Comparison of ENCODE assay signal across 8 mouse cellular contexts in genomic region chr1:136414798-136415755, GRCm38 (mm10). TPM values are rescaled to one million over a fixed set of nuclear protein-coding genes. Genes with fewer than 3 reads are reported as not detected.
DNase-seq lines count a peak whose midpoint lies in the region; ATAC-seq and TF ChIP-seq lines count a peak whose summit lies in the region.

Gene Ddx59, plus strand, starts transcription at chr1:136415271.

- WGBS in forebrain, embryonic 12.5 days, result 4% methylated on average over 76 of the region's 78 CpGs
- 2% methylated on average over 78 of the region's 78 CpGs for WGBS in large intestine, adult 2 months
- WGBS in liver, postnatal 0 days (ENCODE audit: insufficient replicate concordance), result 2% methylated on average over 73 of the region's 78 CpGs
- WGBS in neural tube, embryonic 14.5 days, result 4% methylated on average over 71 of the region's 78 CpGs

- no peaks in the 10 kb centered on the region for H3K27me3 ChIP-seq in CH12.LX (replicated peaks)
- H3K27me3 ChIP-seq in forebrain, embryonic 12.5 days, result no peaks in the 10 kb centered on the region
- H3K27me3 ChIP-seq in liver, postnatal 0 days (ENCODE audit: insufficient read depth, low read length), result no peaks in the 10 kb centered on the region
- no peaks in the 10 kb centered on the region for H3K27me3 ChIP-seq in neural tube, embryonic 14.5 days (ENCODE audit: control insufficient read depth, insufficient read depth, low read length)

- peak; percentile 99 for ATAC-seq in forebrain, embryonic 12.5 days (ENCODE audit: low FRiP score)
- peak; percentile 98 for ATAC-seq in liver, postnatal 0 days
- peak; percentile 99 for ATAC-seq in neural tube, embryonic 14.5 days (ENCODE audit: low read depth)

- peak within 1 kb of the TSS; percentile 85 for H3K9ac ChIP-seq in CH12.LX (ENCODE audit: insufficient read depth, low read depth)
- peak within 1 kb of the TSS; percentile 87 for H3K9ac ChIP-seq in forebrain, embryonic 12.5 days
- H3K9ac ChIP-seq in liver, postnatal 0 days (replicated peaks), result peak within 1 kb of the TSS; percentile 86
- peak within 1 kb of the TSS; percentile 81 for H3K9ac ChIP-seq in neural tube, embryonic 14.5 days (replicated peaks; ENCODE audit: low read depth, low read length)

- H3K4me1 ChIP-seq in CH12.LX (ENCODE audit: control insufficient read depth in 1 of 2, insufficient read depth in 2 of 2), result peaks cover 0 to 12% of the 10 kb centered on the region in 2 experiments; a peak in 3 of 4 replicates
- H3K4me1 ChIP-seq in forebrain, embryonic 12.5 days, result peaks cover 11% of the 10 kb centered on the region; the same call in 1 of the 2 replicates
- peaks cover 6% of the 10 kb centered on the region for H3K4me1 ChIP-seq in liver, postnatal 0 days (ENCODE audit: insufficient read depth)
- H3K4me1 ChIP-seq in neural tube, embryonic 14.5 days (ENCODE audit: control insufficient read depth, insufficient read depth, low read length), result 0 out of 2 replicates have a peak, but pooled peaks cover 3% of the 10 kb centered on the region

- no peaks in the 10 kb centered on the region for H3K9me3 ChIP-seq in CH12.LX (replicated peaks; ENCODE audit: low read length)
- H3K9me3 ChIP-seq in forebrain, embryonic 12.5 days, result no peaks in the 10 kb centered on the region
- H3K9me3 ChIP-seq in liver, postnatal 0 days (ENCODE audit: low read length), result no peaks in the 10 kb centered on the region
- no peaks in the 10 kb centered on the region for H3K9me3 ChIP-seq in neural tube, embryonic 14.5 days (ENCODE audit: control insufficient read depth, low read length)

- dilution Hi-C loops in CH12.LX (cut with MboI; ENCODE audit: extremely low pct_ligation_motif_present, extremely low pct_unique_long_range_greater_than_20kb, low sequenced_read_pairs), result no loop called here

- 0 out of 2 replicates have a peak, but pooled peaks have one; percentile 15 for TF ChIP-seq EP300 in CH12.LX (IDR thresholded peaks at IDR 0.05; ENCODE audit: low read length)
- peak; percentile 43; the same call in 1 of the 2 replicates for TF ChIP-seq EP300 in liver, postnatal 0 days (IDR thresholded peaks at IDR 0.05; ENCODE audit: low read depth)

- peak; percentile 88 for DNase-seq in CH12.LX (ENCODE audit: extremely low read depth)
- peak; percentile 83 for DNase-seq in c-Kit-positive CD71-positive TER-119-negative erythroid progenitor cells, embryonic 14.5 days (ENCODE audit: low read depth)
- DNase-seq in heart, postnatal 10 days, result peak; percentile 99
- DNase-seq in large intestine, adult 2 months (ENCODE audit: low read depth, low spot score), result peak; percentile 64
- peak; percentile 98 for DNase-seq in liver, postnatal 0 days
- peak; percentile 99 for DNase-seq in testis, postnatal 10 days (ENCODE audit: low spot score)

- H3K4me3 ChIP-seq in CH12.LX (replicated peaks in 1 of 3; ENCODE audit: low read depth in 2 of 3, low read length in 2 of 3, poor library complexity in 1 of 3), result peak within 1 kb of the TSS; percentile 74 to 95 (median 84)
- H3K4me3 ChIP-seq in forebrain, embryonic 12.5 days (replicated peaks), result peak within 1 kb of the TSS; percentile 69
- H3K4me3 ChIP-seq in liver, postnatal 0 days (ENCODE audit: low read depth, low read length), result peak within 1 kb of the TSS; percentile 70
- peak within 1 kb of the TSS; percentile 70 for H3K4me3 ChIP-seq in neural tube, embryonic 14.5 days (ENCODE audit: low read depth, low read length)

- peak; percentile 86 for TF ChIP-seq POLR2A in CH12.LX (IDR thresholded peaks at IDR 0.05; ENCODE audit: low read depth, low read length)

- TF ChIP-seq CTCF in CH12.LX (conservative IDR thresholded peaks at IDR 0.05 in 1 of 2, IDR thresholded peaks at IDR 0.05 in 1 of 2; ENCODE audit: low read depth in 2 of 2, low read length in 2 of 2), result no peak
- no peak for TF ChIP-seq CTCF in liver, postnatal 0 days (IDR thresholded peaks at IDR 0.05; ENCODE audit: low read depth)

- no peak for TF ChIP-seq RAD21 in CH12.LX (IDR thresholded peaks at IDR 0.05; ENCODE audit: low read depth, low read length)

- H3K4me2 ChIP-seq in CH12.LX (ENCODE audit: insufficient read depth, low read depth, poor library complexity, severe bottlenecking), result peak within 1 kb of the TSS; percentile 56
- H3K4me2 ChIP-seq in forebrain, embryonic 12.5 days, result peak within 1 kb of the TSS; percentile 56
- H3K4me2 ChIP-seq in liver, postnatal 0 days (ENCODE audit: low read depth, low read length), result peak within 1 kb of the TSS; percentile 72
- peak within 1 kb of the TSS; percentile 57 for H3K4me2 ChIP-seq in neural tube, embryonic 14.5 days (ENCODE audit: low read depth, low read length)

- peak within 1 kb of the TSS; percentile 98 for H3K27ac ChIP-seq in CH12.LX (ENCODE audit: insufficient read depth, low read depth)
- peak within 1 kb of the TSS; percentile 99 for H3K27ac ChIP-seq in forebrain, embryonic 12.5 days
- peak within 1 kb of the TSS; percentile 99 for H3K27ac ChIP-seq in liver, postnatal 0 days (ENCODE audit: low read depth)
- H3K27ac ChIP-seq in neural tube, embryonic 14.5 days (ENCODE audit: low read depth, low read length), result peak within 1 kb of the TSS; percentile 96

- in situ Hi-C loops in CH12.LX (cut with MboI; ENCODE audit: low pct_ligation_motif_present, low pct_unique_long_range_greater_than_20kb, low sequenced_read_pairs), result no loop called here

- intact Hi-C loops in heart, postnatal 10 days (cut with DNase I), result loop anchor here (1.0 kb wide), 1 partner anchor 69 kb away; the partner anchor contains the start of gene Camsap2

- no peaks in the 10 kb centered on the region for H3K79me2 ChIP-seq in CH12.LX (replicated peaks; ENCODE audit: control insufficient read depth, extremely low read depth, insufficient read depth, poor library complexity, severe bottlenecking)

- H3K36me3 ChIP-seq in CH12.LX (replicated peaks in 1 of 2; ENCODE audit: control insufficient read depth in 1 of 2, insufficient read depth in 1 of 2, low read length in 1 of 2), result peaks cover 0 to 19% of the 10 kb centered on the region in 2 experiments
- H3K36me3 ChIP-seq in forebrain, embryonic 12.5 days (replicated peaks), result peaks cover 6% of the 10 kb centered on the region; the same call in 1 of the 2 replicates
- H3K36me3 ChIP-seq in liver, postnatal 0 days (replicated peaks; ENCODE audit: insufficient read depth, low read length), result no peaks in the 10 kb centered on the region; the same call in 1 of the 2 replicates
- no peaks in the 10 kb centered on the region for H3K36me3 ChIP-seq in neural tube, embryonic 14.5 days (ENCODE audit: control insufficient read depth, insufficient read depth, low read length)

TF ChIP-seq in CH12.LX, 34 proteins besides CTCF, POLR2A, EP300 and RAD21 (continues in another document):
- TF ChIP-seq SIN3A (IDR thresholded peaks at IDR 0.05; ENCODE audit: low read length), result no peak; the same call in 1 of the 2 replicates
- TF ChIP-seq PAX5 (IDR thresholded peaks at IDR 0.05; ENCODE audit: low read length), result no peak
- no peak for TF ChIP-seq CHD1 (IDR thresholded peaks at IDR 0.05; ENCODE audit: low read depth, low read length)
- peak; percentile 98 for TF ChIP-seq NRF1 (IDR thresholded peaks at IDR 0.05; ENCODE audit: low read depth, low read length)
- TF ChIP-seq ZC3H11A (IDR thresholded peaks at IDR 0.05; ENCODE audit: low read depth, low read length), result no peak
- TF ChIP-seq KAT2A (IDR thresholded peaks at IDR 0.05; ENCODE audit: insufficient replicate concordance, low read length), result no peak
- peak; percentile 50 for TF ChIP-seq ETS1 (conservative IDR thresholded peaks at IDR 0.05; ENCODE audit: low read depth, low read length)
- no peak for TF ChIP-seq JUN (IDR thresholded peaks at IDR 0.05; ENCODE audit: insufficient read depth, low read depth, low read length)
- no peak for TF ChIP-seq ZKSCAN1 (IDR thresholded peaks at IDR 0.05; ENCODE audit: borderline replicate concordance, low read depth, low read length)
- TF ChIP-seq ZNF384 (IDR thresholded peaks at IDR 0.05; ENCODE audit: low read depth, low read length), result peak; percentile 91; the same call in 1 of the 2 replicates
- TF ChIP-seq MYC (IDR thresholded peaks at IDR 0.05; ENCODE audit: low read depth, low read length), result no peak
- TF ChIP-seq POLR2AphosphoS2 (IDR thresholded peaks at IDR 0.05; ENCODE audit: low read depth, low read length), result peak; percentile 53; the same call in 1 of the 2 replicates
- no peak for TF ChIP-seq SMC3 (IDR thresholded peaks at IDR 0.05; ENCODE audit: low read depth, low read length)
- TF ChIP-seq BHLHE40 (IDR thresholded peaks at IDR 0.05; ENCODE audit: low read depth, low read length), result peak; percentile 87
- peak; percentile 89 for TF ChIP-seq NELFE (IDR thresholded peaks at IDR 0.05; ENCODE audit: low read depth, low read length)
- no peak; the same call in 1 of the 2 replicates for TF ChIP-seq IRF4 (IDR thresholded peaks at IDR 0.05; ENCODE audit: low read depth, low read length)
- peak; percentile 46 for TF ChIP-seq ELF1 (IDR thresholded peaks at IDR 0.05; ENCODE audit: low read depth, low read length)
- TF ChIP-seq JUND (conservative IDR thresholded peaks at IDR 0.05; ENCODE audit: low read depth, low read length), result no peak
- peak; percentile 72; the same call in 1 of the 2 replicates for TF ChIP-seq E2F4 (IDR thresholded peaks at IDR 0.05; ENCODE audit: insufficient replicate concordance, low read depth, low read length)
- peak; percentile 78 for TF ChIP-seq UBTF (IDR thresholded peaks at IDR 0.05; ENCODE audit: low read depth, low read length)
- no peak for TF ChIP-seq USF2 (conservative IDR thresholded peaks at IDR 0.05; ENCODE audit: low read depth, low read length)
- TF ChIP-seq USF1 (IDR thresholded peaks at IDR 0.05; ENCODE audit: low read depth, low read length), result no peak
- peak; percentile 38; the same call in 1 of the 2 replicates for TF ChIP-seq MAZ (IDR thresholded peaks at IDR 0.05; ENCODE audit: low read depth, low read length)
- TF ChIP-seq GABPA (IDR thresholded peaks at IDR 0.05; ENCODE audit: insufficient replicate concordance, low read depth, low read length), result no peak
- TF ChIP-seq ZMIZ1 (IDR thresholded peaks at IDR 0.05; ENCODE audit: low read depth, low read length), result peak; percentile 50; the same call in 1 of the 2 replicates
- TF ChIP-seq MAX (IDR thresholded peaks at IDR 0.05; ENCODE audit: low read length), result no peak
- TF ChIP-seq HCFC1 (IDR thresholded peaks at IDR 0.05; ENCODE audit: low read depth, low read length), result no peak; the same call in 1 of the 2 replicates

RNA-seq across cellular contexts. Expression of gene Ddx59, which starts in this region (rescaled TPM):
- total RNA-seq in CH12.LX (2012; rRNA removed), result 7.2 and 9.0 TPM in 2 replicates
- 10.9 and 12.2 TPM in 2 replicates for total RNA-seq in CH12.LX (2014; rRNA removed)
- 6.9 and 8.1 TPM in 2 replicates for polyA plus RNA-seq in CH12.LX (2012; ENCODE audit: insufficient read length, low read depth)
- 20.6 and 22.0 TPM in 2 replicates for polyA plus RNA-seq in forebrain, embryonic 12.5 days (2016; fragmentation: Nextera tagmentation; extraction: Ambion mirVana)
- total RNA-seq in heart, postnatal 10 days (2021), result 10 to 100 TPM in 1 of 2 experiments, 1 to 10 TPM in 1; 9.5 to 10.1 TPM
- 1.4 and 1.9 TPM in 2 replicates for polyA plus RNA-seq in large intestine, adult 2 months (2012; rRNA removed)
- polyA plus RNA-seq in liver, postnatal 0 days (2015; fragmentation: Nextera tagmentation; extraction: Ambion mirVana), result 4.5 and 4.7 TPM in 2 replicates
- 17.1 and 18.1 TPM in 2 replicates for polyA plus RNA-seq in neural tube, embryonic 14.5 days (2014; fragmentation: Nextera tagmentation; extraction: Ambion mirVana)

Comparison
In these comparisons a context has a peak if more than half of its experiments do, and no peak if none do; other contexts are left out.
1. Peak in every context shown above with its lines: DNase-seq, ATAC-seq, H3K4me3 ChIP-seq and H3K27ac ChIP-seq.